Mouse (Mus musculus) stomach, embryonic 15.5 days (tissue): ENCODE data around the gene Ttc30a2. TPM values are rescaled to one million over a fixed set of nuclear protein-coding genes. Genes with fewer than 3 reads are reported as not detected.

Experiments
- polyA plus RNA-seq: library from polyadenylated mRNA; unstranded; fragments of >200 nt; fragmentation: Nextera tagmentation; extraction: Ambion mirVana; gene quantifications from 2 replicates; pipeline ENCODE4 v1.2.1, GENCODE M21; 2015

The Ttc30a2 gene
- polyA plus RNA-seq, 1 experiment from 2014 or later = 0.19 TPM

Other genes starting within 250 kb of the Ttc30a2 start
- 29.8 and 35.5 TPM in 2 replicates for gene Agps, start 146.0 kb downstream of the Ttc30a2 start, polyA plus RNA-seq
- gene Ttc30b, start 39.6 kb downstream of the Ttc30a2 start, polyA plus RNA-seq = 9.5 and 10.7 TPM in 2 replicates
- 6.1 and 7.2 TPM in 2 replicates for gene Ttc30a1, start 3.8 kb upstream of the Ttc30a2 start, polyA plus RNA-seq